Mouse (Mus musculus) midbrain, embryonic 16.5 days (tissue): Measurements from ENCODE around the gene Plxdc1. TPM values are rescaled to one million over a fixed set of nuclear protein-coding genes. Genes with fewer than 3 reads are reported as not detected.

Experiments
- ATAC-seq: fragments of 200-750 bp; cut with Nextera tagmentation; 2 replicates; pipeline ENCODE4 v1.8.0; 2017; ENCODE audit warnings: moderate TSS enrichment
- H3K27ac ChIP-seq: fragments of 300-500 bp; sonication (generic); 2 replicates; pipeline ENCODE4 v1.5.1; 2014; ENCODE audit warnings: mild to moderate bottlenecking, low read length, mixed read lengths
- H3K27me3 ChIP-seq: fragments of 300-500 bp; sonication (generic); 2 replicates; pipeline ENCODE4 v1.6.1; 2014; ENCODE audit warnings: low read depth, low read length, mixed read lengths; ENCODE audit not compliant: control insufficient read depth, insufficient read depth
- H3K36me3 ChIP-seq: fragments of 300-500 bp; sonication (generic); 2 replicates; pipeline ENCODE4 v1.6.1; 2014; ENCODE audit warnings: mild to moderate bottlenecking, low read length, moderate library complexity, mixed read lengths; ENCODE audit not compliant: control insufficient read depth, insufficient read depth
- H3K4me1 ChIP-seq: fragments of 300-500 bp; sonication (generic); 2 replicates; pipeline ENCODE4 v1.6.1; 2014; ENCODE audit warnings: mild to moderate bottlenecking, low read length, mixed read lengths; ENCODE audit not compliant: control insufficient read depth, insufficient read depth
- H3K4me2 ChIP-seq: fragments of 300-500 bp; sonication (generic); 2 replicates; pipeline ENCODE4 v1.6.1; 2014; ENCODE audit warnings: mild to moderate bottlenecking, low read length, mixed read lengths
- H3K4me3 ChIP-seq: fragments of 300-500 bp; sonication (generic); 2 replicates; pipeline ENCODE4 v1.5.1; 2014; ENCODE audit warnings: low read depth, mild to moderate bottlenecking, low read length, moderate library complexity, mixed read lengths
- H3K9ac ChIP-seq: fragments of 300-500 bp; sonication (generic); 2 replicates; pipeline ENCODE4 v1.6.1; 2014; ENCODE audit warnings: low read depth, low read length, mixed read lengths
- H3K9me3 ChIP-seq: fragments of 300-500 bp; sonication (generic); replicated peaks from 2 replicates; pipeline ENCODE4 v1.6.1; 2014; ENCODE audit warnings: mild to moderate bottlenecking, low read length, mixed read lengths; ENCODE audit not compliant: control insufficient read depth, poor library complexity, severe bottlenecking
- WGBS: fragments of 180-500 bp; shearing (Covaris S2); extraction: QIAGEN DNeasy Blood & Tissue Kit; methylation state at CpG from one replicate; pipeline ENCODE4 v1.1.7; 2014; 5-methylcytosine and 5-hydroxymethylcytosine counted together
- polyA plus RNA-seq: library from polyadenylated mRNA; unstranded; fragments of >200 nt; fragmentation: Nextera tagmentation; extraction: Ambion mirVana; gene quantifications from 2 replicates; pipeline ENCODE4 v1.2.1, GENCODE M21; 2015

Plxdc1 gene
- polyA plus RNA-seq, 1 experiment from 2014 or later = 3.1 TPM

GRCm38 (mm10) chr11:97896655-97897054, 89.6 kb downstream of the Plxdc1 start:
- H3K4me1 ChIP-seq = no peaks in the 10 kb centered on the region
- H3K9me3 ChIP-seq = no peaks in the 10 kb centered on the region
- H3K27me3 ChIP-seq = no peaks in the 10 kb centered on the region
- H3K9ac ChIP-seq = no peak overlapping the region
- no peak overlapping the region for H3K4me3 ChIP-seq
- no peak overlapping the region for H3K27ac ChIP-seq
- WGBS = 76% methylated on average over 4 of the region's 4 CpGs
- no peak for ATAC-seq
- H3K36me3 ChIP-seq = no peaks in the 10 kb centered on the region
- no peak overlapping the region for H3K4me2 ChIP-seq

GRCm38 (mm10) chr11:97891821-97892220, 94.4 kb downstream of the Plxdc1 start:
- Histone ChIP-seq H3K9ac (no peak overlapping the region), H3K4me3 (no peak overlapping the region), H3K27ac (no peak overlapping the region), H3K4me2 (no peak overlapping the region), H3K9me3 (no peaks in the 10 kb centered on the region), H3K27me3 (no peaks in the 10 kb centered on the region), H3K36me3 (no peaks in the 10 kb centered on the region), H3K4me1 (no peaks in the 10 kb centered on the region)
- 79% methylated on average over 5 of the region's 5 CpGs for WGBS
- no peak for ATAC-seq

- Histone ChIP-seq H3K9me3 (no peaks in the 10 kb centered on the region), H3K27me3 (no peaks in the 10 kb centered on the region), H3K27ac (no peak overlapping the region), H3K4me2 (no peak overlapping the region), H3K36me3 (no peaks in the 10 kb centered on the region), H3K4me3 (no peak overlapping the region), H3K9ac (no peak overlapping the region), H3K4me1 (peaks cover 4% of the 10 kb centered on the region; the same call in 1 of the 2 replicates)
- no peak for ATAC-seq
- 99% methylated on average over 2 of the region's 2 CpGs for WGBS
Observed at GRCm38 (mm10) chr11:97885296-97885915, 100.8 kb downstream of the Plxdc1 start.

GRCm38 (mm10) chr11:97884601-97885185, 101.6 kb downstream of the Plxdc1 start:
- Histone ChIP-seq H3K4me2 (peak overlapping the region; percentile 72), H3K4me3 (peak overlapping the region; percentile 69), H3K9ac (peak overlapping the region; percentile 60; the same call in 1 of the 2 replicates), H3K27me3 (no peaks in the 10 kb centered on the region), H3K4me1 (peaks cover 4% of the 10 kb centered on the region; the same call in 1 of the 2 replicates), H3K36me3 (no peaks in the 10 kb centered on the region), H3K27ac (peak overlapping the region; percentile 94), H3K9me3 (no peaks in the 10 kb centered on the region)
- 26% methylated on average over 7 of the region's 7 CpGs for WGBS
- 0 out of 2 replicates have a peak, but pooled peaks have one; percentile 8 for ATAC-seq

- Histone ChIP-seq H3K36me3 (no peaks in the 10 kb centered on the region), H3K9me3 (no peaks in the 10 kb centered on the region), H3K27me3 (no peaks in the 10 kb centered on the region), H3K27ac (peak within 1 kb of the TSS; percentile 94), H3K9ac (peak within 1 kb of the TSS; percentile 65), H3K4me3 (peak within 1 kb of the TSS; percentile 69), H3K4me2 (peak within 1 kb of the TSS; percentile 72), H3K4me1 (peaks cover 4% of the 10 kb centered on the region; the same call in 1 of the 2 replicates)
- ATAC-seq = peak; percentile 95
- WGBS = under 1% methylated on average over 37 of the region's 37 CpGs
Observed at GRCm38 (mm10) chr11:97883918-97884600, 102.2 kb downstream of the Plxdc1 start, which contains the start of gene Fbxo47. Gene Fbxo47, minus strand, starts transcription at chr11:97884154.

- Histone ChIP-seq H3K4me2 (peak overlapping the region; percentile 72), H3K9me3 (no peaks in the 10 kb centered on the region), H3K27me3 (no peaks in the 10 kb centered on the region), H3K4me3 (peak overlapping the region; percentile 69), H3K4me1 (peaks cover 4% of the 10 kb centered on the region; the same call in 1 of the 2 replicates), H3K36me3 (no peaks in the 10 kb centered on the region), H3K27ac (peak overlapping the region; percentile 94), H3K9ac (peak overlapping the region; percentile 65)
- ATAC-seq = peak; percentile 63
- 4% methylated on average over 26 of the region's 26 CpGs for WGBS
Observed at GRCm38 (mm10) chr11:97883542-97883917, 102.7 kb downstream of the Plxdc1 start.

- Histone ChIP-seq H3K4me3 (no peak overlapping the region), H3K9ac (no peak overlapping the region), H3K27me3 (no peaks in the 10 kb centered on the region), H3K4me1 (peaks cover 4% of the 10 kb centered on the region; the same call in 1 of the 2 replicates), H3K27ac (no peak overlapping the region), H3K9me3 (no peaks in the 10 kb centered on the region), H3K4me2 (no peak overlapping the region), H3K36me3 (no peaks in the 10 kb centered on the region)
- ATAC-seq = no peak
- WGBS = 94% methylated on average over 4 of the region's 4 CpGs
Observed at GRCm38 (mm10) chr11:97880362-97880761, 105.9 kb downstream of the Plxdc1 start.

GRCm38 (mm10) chr11:97877341-97877740, 108.9 kb downstream of the Plxdc1 start:
- no peak for ATAC-seq
- 87% methylated on average over 2 of the region's 2 CpGs for WGBS
- no peak overlapping the region for H3K4me2 ChIP-seq

GRCm38 (mm10) chr11:97874396-97874795, 111.8 kb downstream of the Plxdc1 start:
- no peaks in the 10 kb centered on the region for H3K27me3 ChIP-seq
- H3K4me3 ChIP-seq = no peak overlapping the region
- H3K9ac ChIP-seq = no peak overlapping the region
- no peak overlapping the region for H3K27ac ChIP-seq
- no peak for ATAC-seq
- H3K9me3 ChIP-seq = no peaks in the 10 kb centered on the region
- H3K36me3 ChIP-seq = no peaks in the 10 kb centered on the region
- 95% methylated on average over 1 of the region's 1 CpGs for WGBS
- H3K4me1 ChIP-seq = no peaks in the 10 kb centered on the region
- H3K4me2 ChIP-seq = no peak overlapping the region

More at GRCm38 (mm10) chr11:97877341-97877740, 108.9 kb downstream of the Plxdc1 start:
- Histone ChIP-seq H3K36me3 (no peaks in the 10 kb centered on the region), H3K4me3 (no peak overlapping the region), H3K9me3 (no peaks in the 10 kb centered on the region), H3K4me1 (no peaks in the 10 kb centered on the region), H3K27me3 (no peaks in the 10 kb centered on the region), H3K27ac (no peak overlapping the region), H3K9ac (no peak overlapping the region)
